Mouse (Mus musculus) spleen, postnatal 0 days (tissue): ENCODE data around the gene Abce1. TPM values are rescaled to one million over a fixed set of nuclear protein-coding genes. Genes with fewer than 3 reads are reported as not detected.

Experiments
- polyA plus RNA-seq: library from polyadenylated mRNA; unstranded; fragments of >200 nt; fragmentation: Nextera tagmentation; extraction: Ambion mirVana; gene quantifications from 2 replicates; pipeline ENCODE4 v1.2.1, GENCODE M21; 2015

The Abce1 gene
- 47.0 and 47.7 TPM in 2 replicates for polyA plus RNA-seq

DNA sequence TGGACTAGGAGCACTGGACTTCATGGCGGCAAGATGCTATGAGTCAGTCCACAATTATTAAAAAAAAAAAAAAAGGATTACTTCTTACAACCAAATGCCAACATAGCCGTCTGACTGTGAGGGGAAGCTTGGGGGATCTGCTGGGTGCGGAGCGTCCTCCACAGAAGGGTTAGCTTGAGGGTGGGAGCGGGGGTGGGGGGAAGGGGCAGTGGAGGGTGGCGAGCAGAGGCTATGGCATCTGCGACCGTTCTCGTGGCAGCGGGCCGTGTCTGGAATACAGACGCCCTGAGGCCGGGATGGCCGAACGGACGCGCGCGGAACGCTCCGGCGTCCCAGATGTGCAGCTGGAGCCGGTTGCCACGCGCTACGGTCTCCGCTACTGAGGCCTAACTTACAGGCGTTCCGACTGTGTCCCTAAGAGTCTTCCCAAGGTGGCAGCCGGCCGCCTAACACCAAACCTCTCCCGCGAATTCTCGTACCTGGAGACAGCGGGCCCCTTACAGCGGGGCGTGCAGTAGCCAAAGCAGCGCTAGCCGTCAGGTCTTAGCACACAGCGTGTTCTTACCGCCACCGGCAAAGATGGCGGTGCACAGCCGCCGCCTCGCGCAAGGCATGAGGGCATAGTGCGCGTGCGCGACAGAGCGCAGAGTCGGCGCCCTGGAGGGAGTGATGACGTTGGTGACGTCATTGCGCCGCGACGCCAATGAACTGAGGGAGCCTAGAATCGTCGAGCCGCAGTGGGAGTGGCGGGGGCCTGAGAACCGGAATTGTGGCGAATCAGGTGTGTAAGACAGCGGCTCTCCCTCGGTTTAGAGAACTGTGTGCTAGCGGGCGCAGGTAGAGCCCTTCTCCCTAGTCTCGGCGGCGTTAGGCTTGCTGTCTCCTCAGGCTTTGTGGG, at the start of gene Abce1, which contains the start of gene Anapc10:
Gene Abce1, minus strand, starts transcription at position 677 of the 898 bp plus-strand sequence.
Gene Anapc10, plus strand, starts transcription at position 757 of the 898 bp plus-strand sequence.

DNA sequence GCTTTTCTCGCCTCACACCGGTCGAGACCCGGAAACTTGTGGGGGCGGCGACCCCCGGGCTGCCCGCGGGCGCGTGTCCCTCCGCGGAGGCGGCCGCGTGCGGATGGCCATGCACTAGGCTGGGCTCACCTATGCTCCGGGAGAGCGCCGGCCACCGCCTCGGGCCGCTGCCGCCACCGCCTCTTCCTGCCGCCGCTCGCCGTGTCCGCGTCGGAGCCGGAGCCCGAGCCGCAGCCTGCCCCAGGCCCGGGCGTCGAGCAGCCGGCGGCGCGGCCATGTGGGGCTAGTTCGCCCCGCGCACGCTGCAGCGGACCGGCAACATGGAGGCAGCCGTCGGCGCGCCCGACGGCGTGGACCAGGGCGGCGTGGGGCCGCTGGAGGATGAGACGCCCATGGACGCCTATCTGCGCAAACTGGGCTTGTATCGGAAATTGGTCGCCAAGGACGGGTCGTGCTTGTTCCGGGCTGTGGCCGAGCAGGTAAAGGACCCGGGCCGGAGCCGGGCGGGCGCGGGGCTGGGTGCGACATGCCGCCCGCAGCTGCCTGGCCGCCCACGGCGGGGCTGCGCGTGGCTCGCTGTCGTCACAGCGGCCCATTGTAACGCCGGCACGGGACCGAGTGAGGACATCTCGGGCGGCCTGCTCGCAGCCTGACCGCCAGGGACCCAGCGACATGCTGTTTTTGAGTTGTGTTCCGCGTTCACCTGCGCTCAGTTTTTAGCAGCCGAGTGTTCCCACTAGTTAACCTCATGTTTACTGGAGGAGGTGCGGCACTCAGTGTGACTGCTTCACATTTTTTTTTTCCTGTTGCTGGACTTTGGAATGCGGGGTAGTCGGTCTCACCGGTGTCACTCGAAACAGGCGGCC, 71.7 kb downstream of the Abce1 start, which contains the start of gene Otud4:
Gene Otud4, plus strand, starts transcription at position 33 of the 866 bp plus-strand sequence.

Other genes starting within 250 kb of the Abce1 start
- gene Otud4, start 72.1 kb downstream of the Abce1 start, polyA plus RNA-seq = 8.6 and 8.8 TPM in 2 replicates
- 25.7 and 31.6 TPM in 2 replicates for gene Anapc10, start 80 bp upstream of the Abce1 start, polyA plus RNA-seq